In genomic region chr4:58507536-58507935, GRCm38 (mm10) we compare ENCODE assay signal across 20 mouse cellular contexts. TPM values are rescaled to one million over a fixed set of nuclear protein-coding genes. Genes with fewer than 3 reads are reported as not detected.
A peak's percentile ranks its signal among the peaks of the same experiment; 100 is the strongest.
DNase-seq lines count a peak whose midpoint lies in the region.
"Had no signal": no experiment of that assay in that cellular context is flagged by ENCODE, and none has a peak within 500 bp of the region (broad histone marks: within the 10 kb centered on the region; RNA-seq: fewer than 3 reads in every experiment).

No protein-coding gene starts in this region.

- DNase-seq in adrenal gland, adult (ENCODE audit: inconsistent age in 2 of 2, low spot score in 1 of 2): peak; percentile 28 to 55
- DNase-seq in adrenal gland, adult 18-20 months (ENCODE audit: low spot score in 2 of 2): no peak
- peak; percentile 13 for DNase-seq in adrenal gland, adult 8-10 months
- no peak for DNase-seq in adrenal gland, postnatal 14 days
- DNase-seq: adrenal gland, postnatal 25 days; B cell, adult 2 months; cerebellum, adult 11-12 months; cerebellum, adult 2 months; cerebellum, adult 9-10 months; cerebellum, postnatal 10 days; cerebellum, postnatal 25 days; forebrain, postnatal 0 days had no signal

- peak overlapping the region; percentile 40 for H3K27ac ChIP-seq in macrophage
- H3K27ac ChIP-seq: embryonic facial prominence, embryonic 10.5 days; embryonic facial prominence, embryonic 12.5 days; forebrain, embryonic 13.5 days; forebrain, embryonic 15.5 days had no signal

- H3K36me3 ChIP-seq in macrophage (ENCODE audit: inconsistent target): no peaks in the 10 kb centered on the region
- H3K36me3 ChIP-seq: forebrain, embryonic 15.5 days; G1E had no signal

- H3K79me2 ChIP-seq in macrophage (ENCODE audit: inconsistent target): no peaks in the 10 kb centered on the region

- 93% methylated on average over 6 of the region's 6 CpGs for WGBS in macrophage (ENCODE audit: missing documents)

- no peak overlapping the region for H3K4me3 ChIP-seq in macrophage (ENCODE audit: inconsistent target)
- H3K4me3 ChIP-seq: embryonic facial prominence, embryonic 10.5 days; embryonic facial prominence, embryonic 12.5 days; forebrain, embryonic 13.5 days; forebrain, embryonic 15.5 days had no signal

RNA-seq across cellular contexts. Expression of gene Lpar1, which starts 46.2 kb away (rescaled TPM):
- total RNA-seq in adrenal gland, adult 18-20 months (2021): 10 to 100 TPM; 19.1 to 22.8 TPM
- 10 to 100 TPM; 18.1 to 34.1 (median 27.7) TPM for total RNA-seq in adrenal gland, adult 8-10 months (2022)
- total RNA-seq in adrenal gland, postnatal 14 days (2021): 15.2 and 28.7 TPM in 2 replicates
- total RNA-seq in macrophage (2018; cell fraction: chromatin; rRNA removed): 10 to 100 TPM in 3 of 26 experiments, 1 to 10 TPM in 17, under 1 TPM in 4, not detected in 2; 0.33 to 23.1 (median 3.6) TPM
- 10 to 100 TPM in 1 of 26 experiments, 1 to 10 TPM in 14, under 1 TPM in 11; 0.39 to 12.7 (median 2.7) TPM for total RNA-seq in macrophage (2018; cell fraction: cytosol; rRNA removed)
- total RNA-seq in macrophage (2018; cell fraction: nucleus; rRNA removed): 10 to 100 TPM in 8 of 26 experiments, 1 to 10 TPM in 15, under 1 TPM in 3; 0.69 to 27.2 (median 7.5) TPM
- 0.41 to 1.8 TPM (median 0.47 TPM) in 3 replicates for polyA plus RNA-seq in macrophage (2018)
- polyA plus RNA-seq: activated CD4-positive, CD25-positive, alpha-beta regulatory T cell, adult 4 months; CD4-positive, CD25-positive, alpha-beta regulatory T cell, adult 4 months; G1E had no signal

Comparison
In these comparisons a context has a peak if more than half of its experiments do, and no peak if none do; other contexts are left out.
1. DNase-seq: peak in adrenal gland, adult (2 of 2) and adrenal gland, adult 8-10 months (single experiment); none in adrenal gland, adult 18-20 months (0 of 2) and adrenal gland, postnatal 14 days (single experiment).